Mouse (Mus musculus): ENCODE measurements around the gene Acyp2.

DNA sequence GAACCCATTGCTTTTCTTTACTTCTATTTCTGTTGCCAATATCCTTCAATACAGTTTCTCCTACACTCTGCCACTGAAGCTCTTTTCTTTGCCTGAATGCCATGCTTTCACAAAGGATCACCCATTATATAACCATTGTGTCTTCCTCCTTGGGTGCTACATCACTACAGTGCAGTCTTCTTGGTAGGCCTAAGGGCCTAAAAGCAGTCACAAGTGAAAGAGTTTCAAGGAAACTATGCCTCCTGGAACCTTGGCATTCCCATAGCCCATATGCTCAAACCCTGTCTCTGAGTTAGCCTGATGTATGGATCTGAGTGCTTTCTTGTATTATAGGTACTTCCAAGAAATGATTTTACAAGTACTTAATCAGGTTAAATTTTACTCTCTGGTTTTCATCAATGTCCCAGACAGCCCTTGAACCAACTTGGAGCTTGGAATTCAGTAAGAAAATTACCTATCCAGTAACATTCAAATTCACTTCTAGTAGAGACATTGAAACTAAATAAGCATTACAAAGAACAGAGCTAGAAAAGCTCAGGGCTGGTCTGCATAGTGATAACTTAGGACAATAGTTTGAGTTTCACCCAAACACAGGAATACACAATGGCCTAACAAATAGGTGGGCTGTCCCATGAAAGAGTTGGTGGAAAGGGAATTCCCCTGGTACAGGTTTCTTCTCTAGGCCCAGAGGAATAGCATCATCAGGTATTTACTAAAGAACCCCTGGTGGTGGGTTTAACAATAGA lies 157.7 kb downstream of the Acyp2 start:
- TF ChIP-seq CTCF (conservative IDR thresholded peaks at IDR 0.05; ENCODE audit: low read length): no peak
- no peak; the same call in 1 of the 2 replicates for TF ChIP-seq POU5F1 (IDR thresholded peaks at IDR 0.05; ENCODE audit: borderline replicate concordance, low read length)

Data from E14TG2a.4 (cell line).